Mouse (Mus musculus) ES-E14 (cell line): ENCODE measurements around the gene Clk2. TPM values are rescaled to one million over a fixed set of nuclear protein-coding genes. Genes with fewer than 3 reads are reported as not detected.

ENCODE experiments used
- DNase-seq: peaks from one replicate; pipeline ENCODE4 v3.0.0-alpha.2; 2013; ENCODE audit warnings: low read depth, low spot score
- H3K27ac ChIP-seq: 2 replicates; pipeline ENCODE4 v1.5.1; 2012; ENCODE audit warnings: low read depth, mild to moderate bottlenecking, low read length, moderate library complexity, mixed read lengths; ENCODE audit not compliant: poor library complexity, insufficient read depth, severe bottlenecking
- H3K36me3 ChIP-seq: 2 replicates; pipeline ENCODE4 v1.6.1; 2012; ENCODE audit warnings: mild to moderate bottlenecking, low read length, moderate library complexity, mixed read lengths; ENCODE audit not compliant: control insufficient read depth, poor library complexity, insufficient read depth, severe bottlenecking
- H3K4me1 ChIP-seq, 2 experiments: fragments of 150-350 bp in 1 of 2; sonication (generic) in 1 of 2; 2 replicates each; pipeline ENCODE4 v1.6.1; 2012; ENCODE audit warnings: low read length in 2 of 2, mild to moderate bottlenecking in 1 of 2, mixed read lengths in 1 of 2; ENCODE audit not compliant: control insufficient read depth in 2 of 2, insufficient read depth in 2 of 2, poor library complexity in 1 of 2
- H3K4me3 ChIP-seq, 2 experiments: fragments of 150-350 bp in 1 of 2; sonication (generic) in 1 of 2; 2 replicates each; pipeline ENCODE4 v1.5.1; 2012; ENCODE audit warnings: low read length in 2 of 2, low read depth in 1 of 2, mild to moderate bottlenecking in 1 of 2, mixed read lengths in 1 of 2; ENCODE audit not compliant: insufficient read depth in 1 of 2, poor library complexity in 1 of 2, severe bottlenecking in 1 of 2
- H3K9ac ChIP-seq: 2 replicates; pipeline ENCODE4 v1.6.1; 2012; ENCODE audit warnings: low read depth, mild to moderate bottlenecking, low read length, mixed read lengths; ENCODE audit not compliant: poor library complexity, insufficient read depth, severe bottlenecking
- H3K9me3 ChIP-seq: fragments of 150-350 bp; sonication (generic); 2 replicates; pipeline ENCODE4 v1.6.1; 2012; ENCODE audit warnings: low read depth, mild to moderate bottlenecking, low read length; ENCODE audit not compliant: control insufficient read depth, insufficient read depth
- CHD2 ChIP-seq: IDR thresholded peaks from 2 replicates; pipeline ENCODE4 v1.6.1; 2014; ENCODE audit warnings: mild to moderate bottlenecking, low read depth, low read length, inconsistent platforms
- HCFC1 ChIP-seq: IDR thresholded peaks from 2 replicates; pipeline ENCODE4 v1.6.1; 2012; ENCODE audit warnings: low read length, inconsistent platforms, borderline replicate concordance; ENCODE audit not compliant: insufficient read depth
- MAFK ChIP-seq: IDR thresholded peaks from 2 replicates; pipeline ENCODE4 v1.6.1; 2014; ENCODE audit warnings: mild to moderate bottlenecking, low read depth, low read length, inconsistent platforms; ENCODE audit not compliant: insufficient read depth
- ZC3H11A ChIP-seq: IDR thresholded peaks from 2 replicates; pipeline ENCODE4 v1.6.1; 2012; ENCODE audit warnings: low read depth, mild to moderate bottlenecking, inconsistent platforms, low read length, borderline replicate concordance
- ZNF384 ChIP-seq: IDR thresholded peaks from 2 replicates; pipeline ENCODE4 v1.6.1; 2012; ENCODE audit warnings: low read depth, low read length, inconsistent platforms
- in situ Hi-C, 2 experiments: fragments of 600-800 bp; cut with MboI; formaldehyde crosslinking; loops; one replicate each; pipeline ENCODE4 v1.15.1; 2025; ENCODE audit warnings: low sequenced_read_pairs in 2 of 2, inconsistent platforms in 1 of 2; ENCODE audit not compliant: unreplicated experiment in 2 of 2
- total RNA-seq: library from RNA; depleted of rRNA; stranded (reverse); fragments of 300-350 nt; gene quantifications from 2 replicates; pipeline ENCODE4 v1.2.3, GENCODE M21; 2012; rRNA removed

Clk2 gene
- 42.0 and 60.1 TPM in 2 replicates for total RNA-seq

DNA sequence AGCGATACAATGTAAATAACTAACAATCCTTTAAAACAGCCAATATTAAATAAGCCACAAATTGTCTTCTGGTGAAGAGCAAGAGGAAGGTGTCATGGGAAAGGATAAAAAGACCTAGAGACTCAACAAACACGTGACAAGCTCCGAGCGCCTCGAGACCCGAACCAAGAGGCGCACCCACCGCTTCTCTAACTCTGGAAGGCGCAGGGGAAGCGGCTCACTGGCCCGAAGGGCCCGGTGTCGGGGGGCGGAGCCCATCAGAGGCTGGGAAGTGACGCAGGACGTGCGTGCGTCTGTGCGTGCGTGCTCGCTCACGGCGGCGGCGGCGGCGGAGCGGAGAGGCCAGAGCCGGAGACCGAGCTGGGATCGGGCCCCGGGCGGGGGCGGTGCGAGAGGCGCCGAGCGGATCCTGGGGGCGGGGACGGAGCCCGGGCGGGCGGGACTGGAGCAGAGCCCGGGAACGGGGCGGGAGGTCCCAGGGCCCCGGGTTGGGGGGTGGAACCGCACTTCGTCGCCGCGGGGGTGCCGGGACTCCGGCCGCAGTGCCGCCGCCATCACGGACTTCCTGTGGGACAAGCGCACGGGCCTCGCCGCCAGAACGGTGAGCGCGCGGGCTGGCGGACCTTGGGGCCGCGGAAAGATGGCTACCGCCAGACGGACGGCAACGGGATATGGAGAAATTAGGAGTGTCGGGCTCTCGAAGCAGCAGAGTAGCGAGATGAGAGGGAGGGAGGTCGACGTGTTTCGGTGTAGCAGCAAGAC is at the start of gene Clk2:
Clk2 (plus strand) TSS at position 290 of the 762 bp plus-strand sequence.
- in situ Hi-C loops, result no loop called here
- H3K27ac ChIP-seq, result peak within 1 kb of the TSS; percentile 88
- H3K9me3 ChIP-seq, result no peaks in the 10 kb centered on the region
- peak within 1 kb of the TSS; percentile 97 for H3K9ac ChIP-seq
- peak within 1 kb of the TSS; percentile 99 for H3K4me3 ChIP-seq
- DNase-seq, result peak; percentile 93
- peaks cover 25% of the 10 kb centered on the region for H3K36me3 ChIP-seq
- peaks cover 5% of the 10 kb centered on the region in 2 experiments; a peak in 2 of 4 replicates for H3K4me1 ChIP-seq
- peak; percentile 52; the same call in 1 of the 2 replicates for TF ChIP-seq HCFC1
- no peak for TF ChIP-seq ZC3H11A

DNA sequence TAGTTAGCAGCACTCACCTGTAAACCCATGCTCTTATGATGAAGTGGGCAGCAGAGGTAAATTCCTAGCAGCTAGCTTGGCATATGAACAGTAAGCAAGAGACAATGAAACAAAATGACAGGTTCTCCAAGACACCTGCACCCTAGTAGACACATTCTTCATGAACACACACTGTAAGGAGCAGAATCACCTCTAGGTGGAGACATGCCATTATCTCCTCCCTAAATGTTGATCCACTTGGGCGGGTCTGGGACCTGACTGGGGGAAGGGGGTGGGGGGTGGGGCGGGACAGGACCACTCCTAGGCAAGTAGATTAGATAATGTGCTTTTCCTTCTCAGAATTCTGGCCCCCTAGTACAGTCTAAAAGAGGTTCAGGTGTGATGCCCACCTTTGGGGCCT is 49.1 kb upstream of the Clk2 start:
- Histone ChIP-seq H3K9me3 (no peaks in the 10 kb centered on the region), H3K4me3 (no peak overlapping the region), H3K4me1 (no peaks in the 10 kb centered on the region; a peak in 1 of 4 replicates), H3K36me3 (no peaks in the 10 kb centered on the region), H3K9ac (no peak overlapping the region), H3K27ac (no peak overlapping the region)
- no peak for DNase-seq
- in situ Hi-C loops, result no loop called here
- no peak for TF ChIP-seq MAFK
- TF ChIP-seq ZNF384, result no peak
- TF ChIP-seq ZC3H11A, result no peak
- TF ChIP-seq CHD2, result no peak
- TF ChIP-seq HCFC1, result no peak

DNA sequence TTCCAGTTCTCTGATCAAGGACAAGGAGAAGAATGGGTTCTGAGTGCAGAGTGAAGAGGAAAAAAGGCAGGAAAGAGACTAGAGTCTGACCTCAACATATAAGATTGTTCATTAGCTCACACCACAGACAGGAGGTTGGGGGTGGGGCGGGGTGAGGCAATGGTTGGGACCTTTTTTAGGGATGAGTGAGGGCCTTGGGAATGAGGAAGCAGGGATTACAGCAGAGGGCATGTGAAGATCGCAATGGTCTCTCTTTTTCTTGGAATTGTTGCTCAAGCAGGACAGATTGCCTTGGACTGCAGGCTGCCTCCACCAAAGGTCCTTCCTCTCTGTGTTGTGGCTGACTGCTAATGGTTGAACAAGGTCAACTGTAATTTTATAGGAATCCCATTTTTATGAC is 41.3 kb upstream of the Clk2 start:
- in situ Hi-C loops, result no loop called here
- no peak for TF ChIP-seq ZC3H11A
- no peak for TF ChIP-seq CHD2
- TF ChIP-seq HCFC1, result no peak
- no peak for TF ChIP-seq ZNF384
- TF ChIP-seq MAFK, result no peak
- H3K9ac ChIP-seq, result no peak overlapping the region
- H3K27ac ChIP-seq, result no peak overlapping the region
- DNase-seq, result no peak
- no peaks in the 10 kb centered on the region for H3K36me3 ChIP-seq
- no peaks in the 10 kb centered on the region for H3K9me3 ChIP-seq
- no peak overlapping the region for H3K4me3 ChIP-seq
- H3K4me1 ChIP-seq, result no peaks in the 10 kb centered on the region

DNA sequence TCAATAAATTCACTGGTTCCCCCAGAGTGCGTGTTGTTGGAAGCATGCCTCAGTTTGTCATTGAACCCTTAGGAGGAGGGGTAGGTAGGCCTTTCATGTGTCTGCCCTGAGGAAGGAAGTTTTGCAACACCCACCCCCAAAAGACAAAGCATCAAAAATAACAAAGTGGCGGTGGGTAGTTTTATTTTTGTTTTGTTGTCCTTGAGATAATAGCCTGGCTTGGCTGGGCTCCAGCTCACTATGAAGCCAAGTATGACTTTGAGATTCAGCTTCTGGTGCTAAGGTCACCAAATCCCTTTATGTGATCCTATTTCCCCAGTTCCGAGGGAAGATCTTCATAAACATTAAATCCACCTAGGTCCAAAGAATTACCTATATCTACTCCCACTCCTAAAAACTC is 40.4 kb upstream of the Clk2 start:
- Histone ChIP-seq H3K27ac (no peak overlapping the region), H3K4me3 (no peak overlapping the region), H3K9me3 (no peaks in the 10 kb centered on the region), H3K36me3 (no peaks in the 10 kb centered on the region), H3K9ac (no peak overlapping the region), H3K4me1 (no peaks in the 10 kb centered on the region)
- in situ Hi-C loops, result no loop called here
- TF ChIP-seq MAFK, result no peak
- no peak for TF ChIP-seq HCFC1
- TF ChIP-seq ZNF384, result no peak
- TF ChIP-seq CHD2, result no peak
- no peak for TF ChIP-seq ZC3H11A
- DNase-seq, result no peak
